In genomic region chr2:154223917-154224273, GRCm38 (mm10) we compare ENCODE assay signal across 12 mouse cellular contexts. TPM values are rescaled to one million over a fixed set of nuclear protein-coding genes. Genes with fewer than 3 reads are reported as not detected.
DNase-seq lines count a peak whose midpoint lies in the region; ATAC-seq lines count a peak whose summit lies in the region.
"Had no signal": no experiment of that assay in that cellular context is flagged by ENCODE, and none has a peak within 500 bp of the region (broad histone marks: within the 10 kb centered on the region; RNA-seq: fewer than 3 reads in every experiment).

No protein-coding gene starts in this region.

- H3K4me1 ChIP-seq in heart, embryonic 13.5 days = peaks cover 43% of the 10 kb centered on the region
- peaks cover 18% of the 10 kb centered on the region for H3K4me1 ChIP-seq in forebrain, embryonic 13.5 days
- peaks cover 9% of the 10 kb centered on the region for H3K4me1 ChIP-seq in midbrain, embryonic 13.5 days (replicated peaks)
- no peaks in the 10 kb centered on the region for H3K4me1 ChIP-seq in liver, embryonic 11.5 days (replicated peaks; ENCODE audit: control insufficient read depth, insufficient read depth, low read length)

- no peaks in the 10 kb centered on the region for H3K27me3 ChIP-seq in heart, embryonic 13.5 days (replicated peaks)
- H3K27me3 ChIP-seq in forebrain, embryonic 13.5 days = no peaks in the 10 kb centered on the region
- no peaks in the 10 kb centered on the region for H3K27me3 ChIP-seq in midbrain, embryonic 13.5 days
- H3K27me3 ChIP-seq in liver, embryonic 11.5 days (replicated peaks; ENCODE audit: control insufficient read depth, insufficient read depth, low read length) = no peaks in the 10 kb centered on the region

- peak overlapping the region; percentile 47 for H3K4me2 ChIP-seq in heart, embryonic 13.5 days
- peak overlapping the region; percentile 38 for H3K4me2 ChIP-seq in forebrain, embryonic 13.5 days
- H3K4me2 ChIP-seq in midbrain, embryonic 13.5 days (replicated peaks) = no peak overlapping the region
- H3K4me2 ChIP-seq in liver, embryonic 11.5 days = no peak overlapping the region

- H3K27ac ChIP-seq in heart, embryonic 13.5 days (replicated peaks) = 0 out of 2 replicates have a peak overlapping the region, but pooled peaks have one; percentile 12
- no peak overlapping the region for H3K27ac ChIP-seq in forebrain, embryonic 13.5 days
- no peak overlapping the region for H3K27ac ChIP-seq in midbrain, embryonic 13.5 days
- H3K27ac ChIP-seq in liver, embryonic 11.5 days (ENCODE audit: low read depth, low read length) = no peak overlapping the region

- H3K36me3 ChIP-seq in heart, embryonic 13.5 days = no peaks in the 10 kb centered on the region
- H3K36me3 ChIP-seq in forebrain, embryonic 13.5 days (ENCODE audit: poor library complexity, severe bottlenecking) = no peaks in the 10 kb centered on the region
- H3K36me3 ChIP-seq in midbrain, embryonic 13.5 days = no peaks in the 10 kb centered on the region
- H3K36me3 ChIP-seq in liver, embryonic 11.5 days (ENCODE audit: control insufficient read depth, insufficient read depth, low read length) = no peaks in the 10 kb centered on the region

- no peaks in the 10 kb centered on the region for H3K9me3 ChIP-seq in heart, embryonic 13.5 days
- H3K9me3 ChIP-seq in forebrain, embryonic 13.5 days (replicated peaks) = no peaks in the 10 kb centered on the region
- H3K9me3 ChIP-seq in midbrain, embryonic 13.5 days = no peaks in the 10 kb centered on the region
- no peaks in the 10 kb centered on the region for H3K9me3 ChIP-seq in liver, embryonic 11.5 days (ENCODE audit: control insufficient read depth, low read length)

- H3K4me3 ChIP-seq in heart, embryonic 13.5 days = no peak overlapping the region
- H3K4me3 ChIP-seq in forebrain, embryonic 13.5 days = no peak overlapping the region
- no peak overlapping the region for H3K4me3 ChIP-seq in midbrain, embryonic 13.5 days (replicated peaks)
- H3K4me3 ChIP-seq in liver, embryonic 11.5 days (ENCODE audit: low read depth, low read length) = no peak overlapping the region

- H3K9ac ChIP-seq in heart, embryonic 13.5 days = no peak overlapping the region
- H3K9ac ChIP-seq in forebrain, embryonic 13.5 days = peak overlapping the region; percentile 16; the same call in 1 of the 2 replicates
- no peak overlapping the region for H3K9ac ChIP-seq in midbrain, embryonic 13.5 days (replicated peaks)
- H3K9ac ChIP-seq in liver, embryonic 11.5 days (ENCODE audit: low read depth, low read length) = no peak overlapping the region

- no peak for ATAC-seq in heart, embryonic 13.5 days (ENCODE audit: extremely low read depth, insufficient number of reproducible peaks, low FRiP score, low TSS enrichment)
- ATAC-seq in forebrain, embryonic 13.5 days = peak; percentile 37; the same call in 1 of the 2 replicates
- peak; percentile 43; the same call in 1 of the 2 replicates for ATAC-seq in midbrain, embryonic 13.5 days
- no peak for ATAC-seq in liver, embryonic 11.5 days (replicated peaks; ENCODE audit: low FRiP score)
- ATAC-seq: intestine, postnatal 0 days had no signal

- no peak for DNase-seq in heart, adult 9 months (ENCODE audit: low spot score in 2 of 2)
- peak; percentile 47 for DNase-seq in ES-CJ7 (ENCODE audit: low read depth, low spot score)
- no peak for DNase-seq in right cerebral cortex, postnatal 14 days
- DNase-seq in liver, embryonic 11.5 days (ENCODE audit: low spot score) = no peak
- DNase-seq in urinary bladder, adult 18-20 months (ENCODE audit: low spot score in 2 of 2) = no peak
- DNase-seq: cerebellum, adult 2 months had no signal

- WGBS in heart, embryonic 13.5 days = 11% methylated on average over 2 of the region's 2 CpGs
- WGBS in forebrain, embryonic 13.5 days = 5% methylated on average over 2 of the region's 2 CpGs
- WGBS in midbrain, embryonic 13.5 days = 0% methylated on average over 2 of the region's 2 CpGs
- 30% methylated on average over 2 of the region's 2 CpGs for WGBS in liver, embryonic 11.5 days

RNA-seq across cellular contexts. Expression of gene Bpifb5, which starts 0.4 kb away (rescaled TPM):
- 0.25 and 0.37 TPM in 2 replicates for polyA plus RNA-seq in heart, embryonic 13.5 days (2015; fragmentation: Nextera tagmentation; extraction: Ambion mirVana)
- polyA plus RNA-seq in forebrain, embryonic 13.5 days (2015; fragmentation: Nextera tagmentation; extraction: Ambion mirVana) = not detected in 2 replicates
- polyA plus RNA-seq in midbrain, embryonic 13.5 days (2015; fragmentation: Nextera tagmentation; extraction: Ambion mirVana) = 0.12 TPM in 1 of 2 replicates, not detected in the other
- polyA plus RNA-seq in liver, embryonic 11.5 days (2014; fragmentation: Nextera tagmentation; extraction: Ambion mirVana) = not detected in 2 replicates
- polyA plus RNA-seq: C2C12 had no signal

RNA-seq across cellular contexts. Expression of gene Bpifb1, which starts 33.3 kb away (rescaled TPM):
- polyA plus RNA-seq in heart, embryonic 13.5 days (2015; fragmentation: Nextera tagmentation; extraction: Ambion mirVana) = 0.31 and 0.50 TPM in 2 replicates
- polyA plus RNA-seq in forebrain, embryonic 13.5 days (2015; fragmentation: Nextera tagmentation; extraction: Ambion mirVana) = 0.18 TPM in 1 of 2 replicates, not detected in the other
- polyA plus RNA-seq in midbrain, embryonic 13.5 days (2015; fragmentation: Nextera tagmentation; extraction: Ambion mirVana) = 0.27 and 0.28 TPM in 2 replicates
- polyA plus RNA-seq in liver, embryonic 11.5 days (2014; fragmentation: Nextera tagmentation; extraction: Ambion mirVana) = 0.14 TPM in 1 of 2 replicates, not detected in the other
- polyA plus RNA-seq: C2C12; cerebellum, adult 2 months had no signal

RNA-seq across cellular contexts. Expression of gene Bpifb9a, which starts 33.8 kb away (rescaled TPM):
- not detected in 2 replicates for polyA plus RNA-seq in heart, embryonic 13.5 days (2015; fragmentation: Nextera tagmentation; extraction: Ambion mirVana)
- not detected in 2 replicates for polyA plus RNA-seq in forebrain, embryonic 13.5 days (2015; fragmentation: Nextera tagmentation; extraction: Ambion mirVana)
- polyA plus RNA-seq in midbrain, embryonic 13.5 days (2015; fragmentation: Nextera tagmentation; extraction: Ambion mirVana) = not detected in 2 replicates
- not detected in 2 replicates for polyA plus RNA-seq in liver, embryonic 11.5 days (2014; fragmentation: Nextera tagmentation; extraction: Ambion mirVana)
- polyA plus RNA-seq: C2C12; cerebellum, adult 2 months; intestine, postnatal 0 days; limb, embryonic 14.5 days had no signal

Comparison
In these comparisons a context has a peak if more than half of its experiments do, and no peak if none do; other contexts are left out.
1. ATAC-seq: peak in forebrain, embryonic 13.5 days (single experiment) and midbrain, embryonic 13.5 days (single experiment); none in heart, embryonic 13.5 days (single experiment) and liver, embryonic 11.5 days (single experiment).
2. H3K4me2 ChIP-seq: peak in heart, embryonic 13.5 days (single experiment) and forebrain, embryonic 13.5 days (single experiment); none in midbrain, embryonic 13.5 days (single experiment) and liver, embryonic 11.5 days (single experiment).